Mouse (Mus musculus) lung, postnatal 0 days (tissue): Measurements from ENCODE around the gene Hk1.

ENCODE experiments used
- CTCF ChIP-seq: IDR thresholded peaks from 2 replicates; pipeline ENCODE4 v1.5.1; 2016; ENCODE audit warnings: antibody characterized with exemption, mild to moderate bottlenecking
- EP300 ChIP-seq: IDR thresholded peaks from 2 replicates; pipeline ENCODE4 v1.6.1; 2016; ENCODE audit warnings: antibody characterized with exemption, mild to moderate bottlenecking, control low read depth

- TF ChIP-seq CTCF (no peak), EP300 (no peak)
These were observed 41.5 kb downstream of the Hk1 start for GRCm38 (mm10) chr10:62338176-62338575.
